Mouse (Mus musculus) 3134 (cell line): ENCODE data around the gene Olfr1299.

Experiments used
- DNase-seq: peaks from one replicate; pipeline ENCODE4 v3.0.0-alpha.2; 2011; ENCODE audit warnings: low spot score; ENCODE audit not compliant: insufficient read length; ENCODE audit errors: extremely low read depth

The Olfr1299 gene

GRCm38 (mm10) chr2:111661119-111661518 lies at the start of gene Olfr1299:
Olfr1299 (plus strand) TSS chr2:111661419.
- DNase-seq, result no peak

GRCm38 (mm10) chr2:111626397-111626796 lies 34.8 kb upstream of the Olfr1299 start, which contains the start of gene Olfr1297:
Olfr1297 (minus strand) TSS chr2:111626497.
- DNase-seq, result no peak

GRCm38 (mm10) chr2:111649101-111649500 lies 12.1 kb upstream of the Olfr1299 start, which contains the start of gene Olfr1298:
Olfr1298 (minus strand) TSS chr2:111649201.
- DNase-seq, result no peak
